Mouse (Mus musculus) liver, postnatal 0 days (tissue): ENCODE measurements at regions not wholly inside any gene's neighbourhood (a gene's known extent, or its start where the extent isn't known, plus 50 kb on each side); places are given as distances from the start of the nearest gene placed in this dataset.

ENCODE experiments used
- ATAC-seq: fragments of 200-750 bp; cut with Nextera tagmentation; 2 replicates; pipeline ENCODE4 v1.8.0; 2017; ENCODE audit warnings: mild to moderate bottlenecking, moderate library complexity
- DNase-seq: peaks from one replicate; pipeline ENCODE4 v3.0.0-alpha.2; 2016
- H3K27ac ChIP-seq: fragments of 300-500 bp; sonication (generic); 2 replicates; pipeline ENCODE4 v1.5.1; 2014; ENCODE audit warnings: antibody characterized with exemption, moderate library complexity, mild to moderate bottlenecking, low read depth
- H3K27me3 ChIP-seq: fragments of 300-500 bp; sonication (generic); 2 replicates; pipeline ENCODE4 v1.6.1; 2014; ENCODE audit warnings: low read length, control low read depth, mixed read lengths; ENCODE audit not compliant: insufficient read depth
- H3K36me3 ChIP-seq: fragments of 300-500 bp; sonication (generic); replicated peaks from 2 replicates; pipeline ENCODE4 v1.6.1; 2014; ENCODE audit warnings: mild to moderate bottlenecking, control low read depth, low read length, moderate library complexity, mixed read lengths; ENCODE audit not compliant: insufficient read depth
- H3K4me1 ChIP-seq: fragments of 300-500 bp; sonication (generic); 2 replicates; pipeline ENCODE4 v1.6.1; 2014; ENCODE audit warnings: antibody characterized with exemption, mild to moderate bottlenecking, control low read depth; ENCODE audit not compliant: insufficient read depth
- H3K4me2 ChIP-seq: fragments of 300-500 bp; sonication (generic); 2 replicates; pipeline ENCODE4 v1.6.1; 2014; ENCODE audit warnings: low read depth, mild to moderate bottlenecking, low read length, moderate library complexity, mixed read lengths
- H3K4me3 ChIP-seq: fragments of 300-500 bp; sonication (generic); 2 replicates; pipeline ENCODE4 v1.5.1; 2014; ENCODE audit warnings: low read depth, low read length
- H3K9ac ChIP-seq: fragments of 300-500 bp; sonication (generic); replicated peaks from 2 replicates; pipeline ENCODE4 v1.6.1; 2014; ENCODE audit warnings: mild to moderate bottlenecking, moderate library complexity
- H3K9me3 ChIP-seq: fragments of 300-500 bp; sonication (generic); 2 replicates; pipeline ENCODE4 v1.6.1; 2016; ENCODE audit warnings: mild to moderate bottlenecking, control low read depth, low read length, mixed read lengths
- CTCF ChIP-seq: sonication (generic); IDR thresholded peaks from 2 replicates; pipeline ENCODE4 v1.5.1; 2016; ENCODE audit warnings: antibody characterized with exemption, low read depth
- EP300 ChIP-seq: IDR thresholded peaks from 2 replicates; pipeline ENCODE4 v1.6.1; 2016; ENCODE audit warnings: antibody characterized with exemption, low read depth, mild to moderate bottlenecking
- WGBS: fragments of 180-500 bp; shearing (Covaris S2); extraction: QIAGEN DNeasy Blood & Tissue Kit; methylation state at CpG from one replicate; pipeline ENCODE4 v1.1.7; 2014; ENCODE audit not compliant: insufficient replicate concordance; 5-methylcytosine and 5-hydroxymethylcytosine counted together

DNA sequence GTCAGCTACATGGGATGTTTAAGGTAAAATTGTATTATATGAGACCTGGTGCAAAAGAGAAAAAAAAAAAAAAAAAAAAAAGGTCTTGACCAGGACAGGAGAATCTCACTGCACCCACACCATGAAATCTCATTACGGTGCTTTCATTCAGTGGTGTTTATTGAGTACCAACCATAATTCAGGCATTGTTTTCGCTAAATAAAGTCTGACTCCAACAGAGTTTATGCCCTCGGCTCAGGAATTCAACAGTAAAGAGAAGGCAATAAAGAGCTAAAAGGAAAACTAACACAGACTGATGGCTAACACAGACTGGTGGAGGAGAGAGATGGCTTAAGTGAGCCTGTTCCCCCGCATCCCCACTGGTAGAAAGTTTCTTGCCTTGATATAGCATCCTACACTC, 112.0 kb downstream of the Adamts15 start:
- H3K4me2 ChIP-seq: no peak overlapping the region

GRCm38 (mm10) chr9:30808863-30809491, 113.3 kb downstream of the Adamts15 start:
- H3K27ac ChIP-seq: no peak overlapping the region

More for the DNA sequence above, 112.0 kb downstream of the Adamts15 start:
- TF ChIP-seq CTCF (no peak), EP300 (no peak)
- Histone ChIP-seq H3K36me3 (no peaks in the 10 kb centered on the region), H3K9me3 (no peaks in the 10 kb centered on the region), H3K9ac (no peak overlapping the region), H3K27me3 (no peaks in the 10 kb centered on the region), H3K4me3 (no peak overlapping the region), H3K27ac (no peak overlapping the region), H3K4me1 (no peaks in the 10 kb centered on the region)
- WGBS: 73% methylated on average over 4 of the region's 4 CpGs
- no peak for ATAC-seq
- no peak for DNase-seq

GRCm38 (mm10) chr9:30803755-30804532, 118.3 kb downstream of the Adamts15 start:
- WGBS: 75% methylated on average over 10 of the region's 10 CpGs
- no peaks in the 10 kb centered on the region for H3K36me3 ChIP-seq
- H3K9me3 ChIP-seq: no peaks in the 10 kb centered on the region
- H3K9ac ChIP-seq: no peak overlapping the region
- ATAC-seq: no peak
- H3K4me3 ChIP-seq: no peak overlapping the region
- no peak for TF ChIP-seq EP300
- TF ChIP-seq CTCF: no peak
- DNase-seq: no peak
- no peaks in the 10 kb centered on the region for H3K27me3 ChIP-seq
- no peak overlapping the region for H3K4me2 ChIP-seq
- H3K4me1 ChIP-seq: no peaks in the 10 kb centered on the region
- H3K27ac ChIP-seq: no peak overlapping the region

More at GRCm38 (mm10) chr9:30808863-30809491, 113.3 kb downstream of the Adamts15 start:
- Histone ChIP-seq H3K9me3 (no peaks in the 10 kb centered on the region), H3K27me3 (no peaks in the 10 kb centered on the region), H3K36me3 (no peaks in the 10 kb centered on the region), H3K4me1 (no peaks in the 10 kb centered on the region), H3K4me3 (no peak overlapping the region), H3K4me2 (no peak overlapping the region), H3K9ac (no peak overlapping the region)
- ATAC-seq (no peak), DNase-seq (no peak)
- no peak for TF ChIP-seq EP300
- 54% methylated on average over 11 of the region's 11 CpGs for WGBS

DNA sequence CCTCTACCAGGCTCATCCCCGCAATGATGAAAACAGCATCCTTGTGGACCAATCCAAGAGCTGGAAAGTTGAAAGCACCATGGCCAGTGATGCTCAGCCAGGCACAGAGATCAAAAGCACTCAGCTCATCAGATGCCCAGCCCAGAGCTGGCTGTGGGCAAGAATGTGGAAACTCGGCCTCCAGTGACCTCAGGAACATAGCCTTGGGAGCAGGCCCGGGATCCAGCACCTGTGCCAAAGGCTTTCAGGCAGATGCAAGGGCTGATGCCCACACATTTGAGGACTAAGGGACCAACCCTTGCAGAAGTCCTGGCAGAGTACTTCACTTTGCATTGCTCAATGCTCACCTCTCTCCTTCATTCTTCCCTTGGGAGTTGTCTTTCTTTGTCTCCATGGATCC, 119.4 kb downstream of the Adamts15 start:
- Histone ChIP-seq H3K27ac (no peak overlapping the region), H3K36me3 (no peaks in the 10 kb centered on the region), H3K9ac (no peak overlapping the region), H3K4me1 (no peaks in the 10 kb centered on the region), H3K4me2 (no peak overlapping the region), H3K27me3 (no peaks in the 10 kb centered on the region), H3K4me3 (no peak overlapping the region), H3K9me3 (no peaks in the 10 kb centered on the region)
- TF ChIP-seq CTCF: no peak
- TF ChIP-seq EP300: no peak
- DNase-seq: no peak
- 68% methylated on average over 3 of the region's 3 CpGs for WGBS
- ATAC-seq: no peak

GRCm38 (mm10) chr9:30794701-30795407, 127.4 kb downstream of the Adamts15 start:
- WGBS: 74% methylated on average over 3 of the region's 3 CpGs

DNA sequence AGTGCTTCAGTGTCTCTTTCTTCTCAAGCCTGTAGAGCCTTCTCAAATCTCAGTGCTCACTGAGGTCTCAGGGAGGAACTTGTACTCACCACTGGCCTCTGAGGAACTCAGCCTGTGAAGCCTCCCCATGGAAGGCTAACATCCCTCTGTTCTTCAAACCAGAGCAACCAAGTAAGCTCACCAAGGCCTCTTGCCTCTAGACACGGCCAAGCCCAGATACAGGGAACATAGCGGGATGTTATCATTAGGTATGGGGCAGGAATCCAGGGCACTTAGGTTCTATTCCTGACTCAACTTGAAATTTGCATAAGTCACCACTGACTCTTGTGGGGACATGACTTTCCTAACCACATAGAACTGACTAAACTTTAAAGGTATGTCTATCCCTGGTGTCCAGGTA, 141.0 kb downstream of the Adamts15 start:
- Histone ChIP-seq H3K4me1 (no peaks in the 10 kb centered on the region), H3K4me2 (no peak overlapping the region), H3K9ac (no peak overlapping the region), H3K9me3 (no peaks in the 10 kb centered on the region), H3K36me3 (no peaks in the 10 kb centered on the region), H3K27me3 (no peaks in the 10 kb centered on the region), H3K4me3 (no peak overlapping the region), H3K27ac (no peak overlapping the region)
- DNase-seq (no peak), ATAC-seq (no peak)
- WGBS: 81% methylated on average over 2 of the region's 2 CpGs
- no peak for TF ChIP-seq CTCF
- TF ChIP-seq EP300: no peak

More at GRCm38 (mm10) chr9:30794701-30795407, 127.4 kb downstream of the Adamts15 start:
- no peak overlapping the region for H3K4me3 ChIP-seq
- no peaks in the 10 kb centered on the region for H3K27me3 ChIP-seq
- ATAC-seq (no peak), DNase-seq (no peak)
- H3K4me2 ChIP-seq: no peak overlapping the region
- H3K36me3 ChIP-seq: no peaks in the 10 kb centered on the region
- no peaks in the 10 kb centered on the region for H3K4me1 ChIP-seq
- H3K9me3 ChIP-seq: no peaks in the 10 kb centered on the region
- no peak for TF ChIP-seq CTCF
- TF ChIP-seq EP300: no peak
- no peak overlapping the region for H3K27ac ChIP-seq
- no peak overlapping the region for H3K9ac ChIP-seq
